Mouse (Mus musculus): Measurements from ENCODE around the gene Olfr967.
"Not testable (repeated sequence)": the region's sequence is repeated elsewhere in the genome, so short reads cannot be mapped to it uniquely, and the experiment has no call there.

Gene Olfr967

DNA sequence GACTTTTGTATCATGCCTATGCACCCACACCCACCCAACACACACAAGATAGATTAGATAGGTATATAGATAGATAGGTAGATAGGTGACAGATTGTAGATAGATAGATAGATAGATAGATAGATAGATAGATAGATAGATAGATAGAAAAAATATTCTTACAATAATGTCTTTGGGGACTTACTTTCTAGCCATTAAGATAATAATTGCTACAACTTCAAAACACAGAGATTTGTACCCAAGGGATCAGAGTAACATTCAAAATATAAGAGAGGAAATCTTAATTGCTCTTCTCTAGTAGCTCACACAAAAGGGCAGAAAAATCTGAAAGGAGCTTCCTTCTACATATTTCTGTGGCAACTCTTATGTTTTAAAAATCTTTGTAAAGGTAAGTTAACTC is at the start of gene Olfr967:
TSS of gene Olfr967 (plus strand) at position 301 of the 400 bp plus-strand sequence.
- DNase-seq (ENCODE audit: low read depth) = no peak

DNA sequence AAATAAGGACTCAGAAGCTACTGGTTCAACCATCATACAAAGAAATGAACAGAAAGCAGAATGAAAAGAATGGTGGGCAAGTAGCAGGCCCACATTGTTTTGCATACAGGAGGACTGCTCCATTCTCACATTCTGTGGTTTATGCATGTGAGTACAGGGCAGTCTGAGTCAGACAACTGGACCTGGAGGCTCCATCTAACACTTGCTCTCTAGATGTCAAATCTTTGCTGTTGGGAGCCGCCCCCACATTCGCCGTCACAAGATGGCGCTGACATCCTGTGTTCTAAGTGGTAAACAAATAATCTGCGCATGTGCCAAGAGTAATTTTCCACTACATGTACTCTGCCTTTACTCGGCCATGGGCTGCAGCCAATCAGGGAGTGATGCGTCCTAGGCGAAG is 44.9 kb upstream of the Olfr967 start:
- DNase-seq (ENCODE audit: low read depth) = not testable (repeated sequence)

DNA sequence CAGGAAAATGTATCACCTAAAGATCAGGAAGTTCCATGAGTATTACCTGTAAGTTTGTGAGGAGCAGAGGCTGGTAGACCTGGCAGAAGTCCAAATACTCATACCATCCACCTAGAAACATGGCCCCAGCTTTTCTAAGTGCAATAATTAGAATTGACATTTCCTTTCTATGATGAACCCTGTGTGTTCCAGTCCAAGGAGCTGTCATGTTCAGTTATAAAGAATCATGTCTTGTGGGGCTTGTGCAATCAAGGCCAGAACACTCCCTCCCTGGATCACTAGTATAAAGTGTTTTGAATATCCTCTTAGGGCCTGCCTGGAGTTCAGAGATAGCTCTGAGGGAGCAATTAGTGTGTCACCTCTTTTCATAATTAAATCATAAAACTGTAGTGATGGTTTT is 39.0 kb upstream of the Olfr967 start, which contains the start of gene Olfr149:
TSS of gene Olfr149 (minus strand) at position 101 of the 400 bp plus-strand sequence.
- no peak for DNase-seq (ENCODE audit: low read depth)

DNA sequence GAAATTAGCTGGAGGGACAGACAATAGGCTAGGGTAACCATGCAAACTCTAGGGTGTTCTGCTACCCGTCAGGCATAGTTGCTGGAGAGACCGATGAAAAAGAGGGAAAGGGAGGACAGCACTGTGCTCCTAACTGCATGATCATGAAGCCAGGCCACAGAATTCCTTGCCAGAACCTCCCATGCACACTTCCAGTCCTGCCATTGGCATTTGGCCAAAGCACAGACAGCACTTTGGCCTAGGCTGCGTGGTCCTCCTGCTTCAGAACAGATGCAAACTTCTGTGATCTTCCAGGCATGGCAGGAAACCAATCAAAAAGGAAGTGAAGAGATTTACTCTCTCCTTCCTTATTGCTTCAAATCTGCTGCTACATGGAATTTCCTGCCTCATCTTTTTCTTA is 37.1 kb upstream of the Olfr967 start:
- no peak for DNase-seq (ENCODE audit: low read depth)

DNA sequence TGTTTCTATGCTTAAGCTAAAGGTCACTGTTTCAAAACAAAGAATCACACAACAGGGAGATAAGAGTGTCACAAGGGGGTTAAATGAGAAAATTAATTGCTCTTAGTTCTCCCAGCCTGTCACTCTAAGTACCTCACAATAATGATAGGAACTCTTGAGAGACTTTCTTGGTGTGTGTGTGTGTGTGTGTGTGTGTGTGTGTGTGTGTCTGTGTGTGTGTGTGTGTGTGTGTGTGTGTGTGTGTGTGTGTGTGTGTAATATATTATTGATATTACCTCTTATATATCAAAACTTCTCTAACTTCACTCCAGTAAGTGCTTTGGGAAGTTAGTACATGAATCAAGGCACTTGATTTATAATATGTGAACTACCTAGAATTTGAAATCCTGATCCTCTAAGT is 35.0 kb upstream of the Olfr967 start, which contains the start of gene Olfr965:
TSS of gene Olfr965 (plus strand) at position 301 of the 400 bp plus-strand sequence.
- no peak for DNase-seq (ENCODE audit: low read depth)

DNA sequence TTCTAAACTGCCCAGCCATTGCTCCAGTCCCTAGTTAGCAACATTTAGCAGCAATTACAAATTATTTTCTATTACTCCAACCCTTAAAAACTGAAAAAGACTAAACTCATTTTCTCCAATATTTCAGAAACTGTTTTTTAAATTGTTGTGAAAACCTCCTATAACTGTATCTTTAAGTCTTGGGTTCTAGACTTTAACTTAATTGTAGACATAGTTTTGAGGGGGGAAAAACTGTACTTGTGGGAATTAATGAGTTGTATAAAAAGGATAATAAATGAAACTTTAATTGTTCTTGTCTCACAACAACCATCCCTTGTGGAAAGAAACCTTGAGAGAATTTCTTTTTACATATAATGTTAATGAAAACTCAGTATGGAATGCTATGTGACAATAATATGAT is 15.4 kb upstream of the Olfr967 start, which contains the start of gene Olfr150:
TSS of gene Olfr150 (plus strand) at position 301 of the 400 bp plus-strand sequence.
- DNase-seq (ENCODE audit: low read depth) = no peak

DNA sequence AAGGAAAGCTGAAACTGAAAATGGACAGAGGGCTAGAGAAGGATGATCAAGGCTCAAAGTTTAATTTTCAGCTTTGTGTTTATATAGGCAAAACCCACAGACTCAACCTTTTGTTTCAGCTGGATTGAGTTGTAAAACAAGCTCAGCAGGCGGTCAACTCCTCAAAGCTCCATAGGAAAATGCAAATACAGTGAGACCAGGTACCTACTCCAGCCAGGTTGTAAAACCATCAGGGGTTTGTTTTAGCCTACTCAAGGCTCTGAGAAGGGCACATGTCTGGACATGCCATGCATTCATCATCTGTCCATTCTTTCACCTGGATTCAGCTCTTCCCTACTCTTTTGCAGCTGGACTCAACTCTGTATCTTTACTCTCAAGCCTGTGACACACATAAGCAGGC is 5.3 kb upstream of the Olfr967 start:
- DNase-seq (ENCODE audit: low read depth) = no peak

DNA sequence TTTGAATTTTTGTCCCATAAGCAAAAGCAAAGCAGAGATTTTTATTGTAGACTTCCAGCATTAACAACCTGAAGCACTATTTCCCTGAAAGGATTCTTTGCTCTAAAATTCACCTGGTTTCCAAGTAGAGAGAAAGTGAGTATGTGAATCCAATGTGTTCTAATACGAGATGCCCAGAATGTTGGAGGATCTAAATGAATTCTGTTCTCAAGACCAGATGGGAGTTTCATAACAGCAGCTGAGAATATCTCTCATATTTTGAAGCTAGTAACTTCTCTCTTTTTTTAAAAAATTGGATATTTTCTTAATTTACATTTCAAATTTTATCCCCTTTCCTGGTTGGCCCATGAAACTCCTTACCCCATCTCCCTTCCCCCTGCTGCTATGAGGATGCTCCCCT is 379 bp downstream of the Olfr967 start:
- DNase-seq (ENCODE audit: low read depth) = no peak

DNA sequence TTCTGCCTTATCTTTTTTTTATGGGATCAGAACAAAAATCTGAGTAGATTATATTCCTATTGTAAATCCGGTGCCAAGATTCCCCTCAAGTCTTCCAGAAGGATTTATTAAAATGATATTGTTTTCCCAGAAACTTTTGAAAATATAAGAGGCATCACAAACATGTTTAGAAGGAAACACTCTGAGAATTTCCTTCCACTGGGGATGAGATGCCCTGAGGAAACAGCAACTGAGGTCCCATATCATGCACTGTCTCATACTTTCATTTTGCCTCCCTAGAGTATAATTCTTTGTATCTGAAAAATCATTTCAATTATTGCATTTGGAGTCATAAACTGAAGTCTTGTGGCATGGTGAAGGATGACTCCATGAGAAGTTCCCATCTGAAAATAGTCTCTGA is 37.1 kb downstream of the Olfr967 start, which contains the start of gene Olfr968:
TSS of gene Olfr968 (minus strand) at position 101 of the 400 bp plus-strand sequence.
- DNase-seq (ENCODE audit: low read depth) = no peak

DNA sequence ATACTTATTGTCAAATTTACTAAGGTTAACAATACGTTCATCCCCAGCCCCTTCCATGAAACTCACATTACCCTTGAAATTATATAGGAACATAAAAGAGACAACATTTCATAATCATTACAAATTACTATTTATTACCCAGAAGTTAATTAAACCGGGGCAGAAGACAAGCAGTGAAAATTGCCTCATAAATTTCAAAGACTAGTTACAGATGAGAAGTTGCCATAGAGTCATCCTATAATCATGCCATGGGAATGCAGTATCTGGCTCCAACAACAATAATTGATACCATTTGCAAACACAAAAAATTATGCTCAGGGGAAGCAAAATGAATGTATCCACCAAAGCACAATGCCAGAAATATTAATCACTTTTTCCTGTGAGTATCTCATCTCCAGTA is 44.5 kb downstream of the Olfr967 start, which contains the start of gene Olfr969:
TSS of gene Olfr969 (plus strand) at position 388 of the 400 bp plus-strand sequence.
- DNase-seq (ENCODE audit: low read depth) = no peak
